Mouse (Mus musculus) heart, embryonic 10.5 days (tissue): ENCODE data around the gene Mx1. TPM values are rescaled to one million over a fixed set of nuclear protein-coding genes. Genes with fewer than 3 reads are reported as not detected.

Source experiments
- DNase-seq: peaks from one replicate; pipeline ENCODE4 v3.0.0-alpha.2; 2017; ENCODE audit warnings: low spot score
- H3K27ac ChIP-seq: fragments of 300-500 bp; sonication (generic); 2 replicates; pipeline ENCODE4 v1.5.1; 2016; ENCODE audit warnings: mild to moderate bottlenecking
- H3K27me3 ChIP-seq: fragments of 300-500 bp; sonication (generic); 2 replicates; pipeline ENCODE4 v1.6.1; 2016; ENCODE audit warnings: mild to moderate bottlenecking; ENCODE audit not compliant: poor library complexity, insufficient read depth, severe bottlenecking
- H3K36me3 ChIP-seq: fragments of 300-500 bp; sonication (generic); 2 replicates; pipeline ENCODE4 v1.6.1; 2016; ENCODE audit warnings: mild to moderate bottlenecking, moderate library complexity
- H3K4me1 ChIP-seq: fragments of 300-500 bp; sonication (generic); 2 replicates; pipeline ENCODE4 v1.6.1; 2016; ENCODE audit warnings: mild to moderate bottlenecking
- H3K4me3 ChIP-seq: fragments of 300-500 bp; sonication (generic); 2 replicates; pipeline ENCODE4 v1.5.1; 2016; ENCODE audit warnings: mild to moderate bottlenecking, moderate library complexity
- H3K9me3 ChIP-seq: fragments of 300-500 bp; sonication (generic); 2 replicates; pipeline ENCODE4 v1.6.1; 2016; ENCODE audit warnings: mild to moderate bottlenecking, moderate library complexity
- WGBS: fragments of 180-500 bp; shearing (Covaris S2); methylation state at CpG from one replicate; pipeline ENCODE4 v1.1.7; 2016; 5-methylcytosine and 5-hydroxymethylcytosine counted together
- polyA plus RNA-seq: library from polyadenylated mRNA; unstranded; fragments of >200 nt; fragmentation: Nextera tagmentation; extraction: Ambion mirVana; gene quantifications from 2 replicates; pipeline ENCODE4 v1.2.1, GENCODE M21; 2016

Mx1 gene
- polyA plus RNA-seq, 1 experiment from 2014 or later, result not detected

DNA sequence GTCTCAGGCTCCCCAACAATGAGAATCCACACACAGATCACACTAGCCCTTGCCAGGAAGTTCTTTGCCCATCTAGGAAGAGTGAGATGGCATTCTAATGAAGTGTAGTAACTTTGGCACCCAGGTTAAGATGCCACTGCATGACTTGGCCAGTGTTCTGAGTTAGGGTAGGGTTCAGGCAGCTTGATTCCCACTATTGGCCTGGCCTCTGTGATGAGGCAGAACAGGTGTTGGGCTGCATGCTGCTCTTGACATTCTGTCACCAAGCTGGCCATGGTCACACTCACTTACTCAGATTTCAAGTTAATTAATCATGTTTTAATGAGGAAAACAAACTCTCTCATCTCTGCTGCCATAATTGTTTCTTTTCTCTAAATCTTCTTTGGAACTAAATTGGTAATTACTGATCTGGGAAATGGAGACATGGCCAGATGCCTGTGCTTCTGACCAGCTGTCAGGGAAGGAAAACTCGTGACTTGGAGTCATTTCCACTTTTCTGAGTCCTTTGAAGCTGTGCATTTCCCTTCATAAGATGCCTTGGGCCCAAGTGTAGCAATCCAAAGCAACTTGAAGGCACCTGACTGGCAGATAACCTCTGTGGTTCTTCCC, 25.2 kb downstream of the Mx1 start:
- no peak for DNase-seq
- Histone ChIP-seq H3K27ac (no peak overlapping the region), H3K36me3 (no peaks in the 10 kb centered on the region), H3K4me3 (no peak overlapping the region), H3K27me3 (no peaks in the 10 kb centered on the region), H3K9me3 (no peaks in the 10 kb centered on the region), H3K4me1 (no peaks in the 10 kb centered on the region)
- 62% methylated on average over 1 of the region's 1 CpGs for WGBS

DNA sequence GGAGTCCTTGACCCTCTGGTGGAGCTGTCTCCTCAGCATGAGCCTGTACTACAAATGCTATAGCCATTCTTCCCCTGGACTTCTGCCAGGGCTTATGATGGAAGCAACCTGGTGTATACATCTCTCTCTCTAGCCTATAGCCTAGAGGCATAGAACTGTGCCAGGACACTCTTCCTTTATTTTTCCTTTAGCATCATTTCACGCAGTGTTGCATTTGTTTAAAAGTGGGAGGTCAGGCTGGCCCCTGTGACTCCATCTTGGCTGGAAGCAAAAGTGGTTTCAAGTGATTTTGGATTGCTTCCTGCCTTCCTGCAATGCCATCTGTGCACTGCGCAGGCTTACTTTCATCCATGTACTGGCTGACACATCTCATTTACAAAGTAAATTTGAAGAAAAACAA, 28.5 kb downstream of the Mx1 start:
- no peak for DNase-seq
- 83% methylated on average over 2 of the region's 2 CpGs for WGBS
- H3K36me3 ChIP-seq, result no peaks in the 10 kb centered on the region
- no peak overlapping the region for H3K4me3 ChIP-seq
- no peaks in the 10 kb centered on the region for H3K9me3 ChIP-seq
- no peaks in the 10 kb centered on the region for H3K4me1 ChIP-seq
- no peak overlapping the region for H3K27ac ChIP-seq
- H3K27me3 ChIP-seq, result no peaks in the 10 kb centered on the region

DNA sequence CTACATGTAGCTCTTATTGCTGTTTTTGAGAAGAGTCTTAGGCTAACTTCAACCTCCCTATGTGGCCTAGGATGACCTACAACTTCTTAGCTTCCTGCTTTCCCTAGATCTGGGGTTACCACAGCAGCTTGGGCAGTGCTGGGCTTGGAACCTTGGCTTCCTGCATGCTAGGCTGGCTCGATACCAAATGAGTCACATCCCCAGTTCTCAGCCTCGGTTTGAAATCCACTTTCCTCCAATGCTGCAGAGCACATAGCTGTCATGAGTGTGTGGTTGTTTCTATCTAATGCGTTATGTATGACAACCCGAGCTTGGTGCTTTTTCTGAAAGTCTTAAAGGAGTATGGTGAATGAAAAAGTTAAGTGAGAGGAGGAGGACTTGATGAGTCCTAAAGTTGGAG, 31.4 kb downstream of the Mx1 start:
- H3K4me1 ChIP-seq, result no peaks in the 10 kb centered on the region
- WGBS, result 68% methylated on average over 4 of the region's 4 CpGs
- no peak for DNase-seq

DNA sequence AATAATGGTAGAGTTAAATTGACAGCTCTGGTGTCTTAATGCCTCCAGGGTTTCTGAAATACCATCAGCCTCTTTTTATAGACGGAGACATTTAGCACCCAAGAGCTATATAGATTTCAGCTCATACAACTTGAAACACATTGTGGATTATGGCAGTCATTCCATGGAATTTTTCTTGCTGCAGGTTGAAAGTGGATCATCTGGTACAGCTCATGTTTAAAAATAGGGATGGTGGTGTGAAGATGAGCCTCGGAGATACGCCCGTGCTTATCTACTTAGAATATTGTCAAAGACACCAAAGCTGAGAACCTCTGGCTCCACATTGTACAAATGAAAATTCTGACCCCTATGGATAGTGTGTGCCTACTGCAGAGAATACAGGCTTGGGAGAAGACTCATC, 32.6 kb downstream of the Mx1 start:
- no peak for DNase-seq
- H3K9me3 ChIP-seq, result no peaks in the 10 kb centered on the region
- H3K27me3 ChIP-seq, result no peaks in the 10 kb centered on the region
- H3K4me3 ChIP-seq, result no peak overlapping the region
- no peak overlapping the region for H3K27ac ChIP-seq
- 86% methylated on average over 4 of the region's 4 CpGs for WGBS
- no peaks in the 10 kb centered on the region for H3K4me1 ChIP-seq
- no peaks in the 10 kb centered on the region for H3K36me3 ChIP-seq

More for the DNA sequence above, 31.4 kb downstream of the Mx1 start:
- H3K27me3 ChIP-seq, result no peaks in the 10 kb centered on the region
- no peaks in the 10 kb centered on the region for H3K36me3 ChIP-seq
- no peak overlapping the region for H3K4me3 ChIP-seq
- no peaks in the 10 kb centered on the region for H3K9me3 ChIP-seq
- H3K27ac ChIP-seq, result no peak overlapping the region

DNA sequence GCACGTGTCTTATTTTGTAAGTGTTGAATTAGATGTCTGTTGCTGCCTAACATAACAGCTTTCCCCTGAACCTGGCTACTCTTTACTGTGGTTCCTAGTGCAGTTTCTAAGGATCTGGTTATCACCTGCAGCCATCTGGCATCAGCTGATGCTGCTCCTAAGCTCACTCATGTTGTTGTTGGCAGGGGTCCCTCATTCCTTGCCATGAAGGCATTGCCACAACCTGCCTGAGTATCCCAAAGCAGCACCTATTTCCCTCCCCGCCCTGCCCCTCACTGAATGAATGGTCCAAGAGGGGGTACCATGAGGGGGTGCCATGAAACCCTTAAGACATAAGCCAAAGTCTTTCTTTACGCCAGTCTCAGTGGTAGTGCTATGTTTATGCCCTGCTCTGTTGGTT, 34.7 kb downstream of the Mx1 start:
- Histone ChIP-seq H3K27ac (no peak overlapping the region), H3K4me3 (no peak overlapping the region), H3K27me3 (no peaks in the 10 kb centered on the region), H3K4me1 (no peaks in the 10 kb centered on the region), H3K9me3 (no peaks in the 10 kb centered on the region), H3K36me3 (no peaks in the 10 kb centered on the region)
- 80% methylated on average over 3 of the region's 3 CpGs for WGBS
- DNase-seq, result no peak

DNA sequence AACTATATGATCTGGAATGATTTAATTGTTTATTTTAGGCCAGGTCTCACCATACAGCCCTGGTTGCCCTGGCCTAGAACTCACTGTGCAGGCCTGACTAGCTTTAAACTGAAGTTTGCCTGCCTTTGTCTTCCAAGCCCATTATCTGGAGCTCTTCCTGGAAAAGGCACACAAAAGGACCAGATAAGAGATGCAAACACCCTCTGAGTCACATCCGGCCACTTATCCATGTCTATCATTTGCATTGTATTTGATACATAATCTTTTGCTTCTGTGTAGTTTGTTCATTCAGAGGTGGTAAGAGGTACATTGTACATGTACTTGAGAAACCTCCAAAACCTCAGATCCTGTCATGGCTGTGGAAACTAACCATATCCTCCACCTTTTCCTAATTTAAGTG, 39.1 kb downstream of the Mx1 start:
- Histone ChIP-seq H3K4me1 (no peaks in the 10 kb centered on the region), H3K4me3 (no peak overlapping the region), H3K27me3 (no peaks in the 10 kb centered on the region), H3K9me3 (no peaks in the 10 kb centered on the region), H3K36me3 (no peaks in the 10 kb centered on the region), H3K27ac (no peak overlapping the region)
- no peak for DNase-seq
- 47% methylated on average over 1 of the region's 1 CpGs for WGBS

DNA sequence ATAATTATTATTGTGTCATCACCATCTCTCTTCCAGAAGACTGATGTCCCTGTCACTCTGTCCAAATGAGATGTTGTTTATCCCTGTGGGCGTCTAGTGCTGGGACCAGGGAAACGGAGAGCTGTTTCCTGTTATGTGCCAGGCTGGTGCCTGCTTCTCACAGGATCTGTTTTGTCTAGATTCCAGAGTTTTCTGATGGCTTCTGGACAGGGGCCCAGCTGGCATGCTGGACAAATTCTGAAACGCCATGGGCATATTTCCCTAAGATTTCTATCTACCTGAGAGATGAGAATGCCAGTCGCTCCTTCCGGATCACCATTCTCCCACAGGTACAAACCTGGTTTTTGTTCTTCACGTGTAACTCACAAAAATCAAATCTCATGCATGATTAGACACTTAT, 41.0 kb downstream of the Mx1 start:
- no peak for DNase-seq
- no peaks in the 10 kb centered on the region for H3K36me3 ChIP-seq
- no peak overlapping the region for H3K4me3 ChIP-seq
- H3K4me1 ChIP-seq, result 0 out of 2 replicates have a peak, but pooled peaks cover 6% of the 10 kb centered on the region
- H3K27ac ChIP-seq, result no peak overlapping the region
- H3K9me3 ChIP-seq, result no peaks in the 10 kb centered on the region
- no peaks in the 10 kb centered on the region for H3K27me3 ChIP-seq
- 76% methylated on average over 6 of the region's 6 CpGs for WGBS

DNA sequence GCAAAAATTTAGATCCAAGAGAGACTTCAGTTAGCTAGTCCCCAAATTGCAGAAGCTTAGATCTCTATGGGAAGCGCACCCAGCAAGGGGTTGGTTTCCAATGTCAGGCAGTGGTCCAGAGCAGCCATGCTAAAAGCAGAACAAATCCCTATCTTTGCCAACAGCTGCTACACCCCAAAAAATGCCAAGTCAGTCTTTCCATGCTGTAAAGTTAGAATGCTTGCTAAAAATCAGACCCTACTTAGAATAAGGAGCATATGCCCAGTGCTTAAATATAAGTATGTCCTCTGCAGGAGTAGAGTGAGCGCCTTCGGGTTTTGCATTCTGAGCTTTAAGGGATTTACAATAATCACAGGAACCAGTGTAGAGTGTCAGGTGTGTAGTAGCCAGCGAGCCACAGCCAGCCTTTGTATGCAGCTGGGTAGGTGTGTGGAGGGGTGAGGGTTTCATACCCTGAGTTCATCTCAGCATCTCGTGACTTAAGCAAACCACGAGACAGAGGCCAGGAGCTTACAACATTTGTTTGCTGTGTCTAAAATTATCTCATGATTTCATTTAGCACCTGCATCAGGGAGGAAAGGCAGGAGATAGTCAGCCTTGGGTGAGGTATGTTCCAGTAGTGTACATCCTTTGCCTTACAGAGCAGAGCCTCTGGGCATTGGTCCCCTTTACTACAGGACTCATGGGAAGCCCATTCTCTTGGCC, 43.8 kb downstream of the Mx1 start:
- Histone ChIP-seq H3K9me3 (no peaks in the 10 kb centered on the region), H3K4me3 (no peak overlapping the region), H3K27me3 (no peaks in the 10 kb centered on the region), H3K27ac (no peak overlapping the region), H3K4me1 (0 out of 2 replicates have a peak, but pooled peaks cover 6% of the 10 kb centered on the region), H3K36me3 (no peaks in the 10 kb centered on the region)
- DNase-seq, result no peak
- 84% methylated on average over 6 of the region's 6 CpGs for WGBS

DNA sequence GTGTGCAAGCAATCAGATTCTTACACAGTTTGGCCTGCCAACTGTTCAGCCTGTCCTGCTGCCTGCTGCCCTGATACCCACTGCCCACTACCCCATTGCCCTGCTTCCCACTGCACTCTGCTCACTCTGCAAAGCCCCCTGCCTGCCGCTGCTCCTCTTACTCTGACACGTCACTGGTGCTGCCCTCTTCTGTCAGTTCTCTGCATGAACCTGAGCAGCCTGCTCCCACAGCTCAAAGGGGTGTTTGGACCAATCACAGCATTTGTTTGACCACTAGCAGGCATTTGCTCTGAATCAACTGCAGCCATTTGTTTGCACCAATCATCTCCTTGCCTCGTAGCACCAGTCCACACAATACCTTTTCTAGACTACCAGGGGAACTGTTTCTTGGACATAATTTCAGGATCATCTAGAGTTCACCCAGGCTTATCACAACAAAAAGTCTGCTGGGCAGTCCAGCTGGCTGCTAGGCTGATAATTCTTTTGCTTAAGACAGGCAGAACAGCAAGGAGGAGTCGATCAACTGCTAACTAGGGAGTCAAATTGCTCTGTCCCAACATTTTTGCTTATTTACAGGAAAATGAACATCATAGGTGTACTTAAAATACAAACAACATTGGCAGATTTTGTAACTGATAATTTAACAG, 44.7 kb downstream of the Mx1 start:
- H3K4me3 ChIP-seq, result no peak overlapping the region
- H3K36me3 ChIP-seq, result no peaks in the 10 kb centered on the region
- H3K27ac ChIP-seq, result no peak overlapping the region
- H3K4me1 ChIP-seq, result 0 out of 2 replicates have a peak, but pooled peaks cover 6% of the 10 kb centered on the region
- no peaks in the 10 kb centered on the region for H3K9me3 ChIP-seq
- 10% methylated on average over 4 of the region's 4 CpGs for WGBS
- DNase-seq, result peak; percentile 86
- H3K27me3 ChIP-seq, result no peaks in the 10 kb centered on the region

DNA sequence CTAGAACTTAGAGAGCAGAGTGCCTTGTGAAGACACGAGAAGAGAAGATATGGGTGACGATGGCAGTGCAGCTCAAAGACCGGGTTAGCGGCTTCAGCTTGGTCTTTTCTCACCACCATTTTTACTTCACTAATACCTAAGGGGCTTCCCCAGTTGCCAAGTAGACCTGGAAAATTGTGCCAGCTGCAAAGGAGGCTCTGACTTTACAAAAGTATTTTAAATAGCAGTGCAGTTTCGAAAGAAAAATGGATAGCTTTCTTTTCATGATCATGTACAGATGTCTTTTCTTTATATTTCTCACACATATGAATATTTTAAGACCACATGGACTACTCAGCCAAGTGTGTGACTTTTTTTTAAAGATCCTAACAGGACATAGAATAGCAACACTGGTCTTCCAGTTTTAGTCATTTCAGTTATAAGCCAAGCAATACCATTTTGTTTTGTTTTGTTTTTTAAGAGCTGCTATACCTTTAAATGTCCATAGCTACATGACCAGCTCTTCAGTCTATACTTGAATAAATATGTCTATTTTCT, 57.2 kb downstream of the Mx1 start:
- H3K36me3 ChIP-seq, result no peaks in the 10 kb centered on the region
- DNase-seq, result no peak
- WGBS, result 88% methylated on average over 5 of the region's 5 CpGs
- no peak overlapping the region for H3K27ac ChIP-seq
- H3K27me3 ChIP-seq, result no peaks in the 10 kb centered on the region; the same call in 1 of the 2 replicates
- no peaks in the 10 kb centered on the region for H3K9me3 ChIP-seq
- H3K4me1 ChIP-seq, result no peaks in the 10 kb centered on the region
- no peak overlapping the region for H3K4me3 ChIP-seq

DNA sequence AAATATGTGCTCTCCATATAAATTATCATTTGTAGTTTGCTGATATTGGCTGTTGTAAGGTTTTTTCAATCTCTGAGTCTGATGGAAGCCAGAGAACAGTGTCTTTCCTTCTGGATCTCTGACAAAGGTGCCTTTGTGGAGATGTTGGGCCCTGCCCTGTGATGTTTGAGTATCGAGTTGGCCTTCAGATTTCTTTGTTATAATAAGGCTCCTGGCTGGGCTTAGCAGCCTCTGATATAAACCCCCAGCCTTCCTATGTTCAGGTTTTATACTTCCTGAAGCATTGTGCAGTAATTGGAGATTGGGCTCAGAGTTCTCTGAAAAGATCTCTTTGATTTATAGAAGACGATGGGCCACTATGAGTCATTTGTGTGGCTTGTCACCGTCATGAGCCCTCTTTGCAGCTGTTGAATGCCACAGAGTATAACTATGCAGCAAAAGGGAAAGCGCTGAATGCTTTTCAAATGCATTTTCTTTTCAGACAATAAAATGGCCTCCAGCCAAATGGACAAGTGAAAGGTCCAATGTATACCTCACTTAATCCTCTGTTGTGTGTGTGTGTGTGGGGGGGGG, 60.4 kb downstream of the Mx1 start:
- 63% methylated on average over 4 of the region's 4 CpGs for WGBS

DNA sequence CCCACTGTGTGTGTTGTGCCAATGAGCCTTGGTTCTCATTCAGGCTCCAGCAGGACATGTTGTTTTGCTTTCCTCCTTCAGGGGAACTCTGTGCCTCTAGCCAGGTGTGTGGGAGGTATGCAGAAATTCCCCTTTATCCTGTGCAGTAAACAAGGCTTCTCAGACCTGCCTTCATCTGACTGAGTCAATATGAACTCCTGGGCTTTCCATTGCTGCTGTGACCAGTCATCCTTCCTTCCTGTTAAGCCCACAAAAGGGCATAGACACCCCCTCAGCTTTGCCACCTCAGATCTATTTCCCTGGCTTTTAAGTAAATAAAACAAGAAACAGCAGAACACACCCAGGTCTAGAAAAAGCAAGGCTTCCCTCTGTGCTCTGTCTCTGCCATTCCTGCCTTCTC, 61.0 kb downstream of the Mx1 start:
- no peaks in the 10 kb centered on the region; the same call in 1 of the 2 replicates for H3K27me3 ChIP-seq
- no peak overlapping the region for H3K4me3 ChIP-seq
- no peaks in the 10 kb centered on the region for H3K36me3 ChIP-seq
- no peaks in the 10 kb centered on the region for H3K9me3 ChIP-seq
- no peak overlapping the region for H3K27ac ChIP-seq
- no peaks in the 10 kb centered on the region for H3K4me1 ChIP-seq
- no peak for DNase-seq

More for the DNA sequence above, 60.4 kb downstream of the Mx1 start:
- Histone ChIP-seq H3K4me1 (no peaks in the 10 kb centered on the region), H3K27me3 (no peaks in the 10 kb centered on the region; the same call in 1 of the 2 replicates), H3K4me3 (no peak overlapping the region), H3K9me3 (no peaks in the 10 kb centered on the region), H3K27ac (no peak overlapping the region), H3K36me3 (no peaks in the 10 kb centered on the region)
- DNase-seq, result no peak

DNA sequence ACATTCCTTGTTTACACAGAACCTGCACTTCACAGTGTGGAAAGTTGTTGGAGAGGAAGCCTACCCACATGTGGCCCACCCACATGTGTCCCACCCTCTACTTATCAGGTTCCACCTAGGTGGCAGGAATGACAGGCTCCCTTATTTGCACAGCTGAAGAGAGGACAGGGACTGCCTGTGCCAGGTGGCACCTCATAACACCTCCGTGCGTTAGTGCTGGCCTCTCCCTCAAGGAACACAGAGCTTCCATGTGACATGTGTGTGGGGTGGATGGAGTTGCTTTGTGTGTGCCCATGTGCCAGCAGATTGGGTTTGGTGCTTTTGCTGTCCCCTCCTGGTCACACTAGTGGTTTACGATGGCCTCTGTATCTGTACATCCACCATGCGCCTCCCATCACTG, 62.7 kb downstream of the Mx1 start:
- Histone ChIP-seq H3K27me3 (no peaks in the 10 kb centered on the region; the same call in 1 of the 2 replicates), H3K36me3 (no peaks in the 10 kb centered on the region), H3K9me3 (no peaks in the 10 kb centered on the region), H3K27ac (no peak overlapping the region), H3K4me3 (no peak overlapping the region), H3K4me1 (no peaks in the 10 kb centered on the region)
- WGBS, result 84% methylated on average over 4 of the region's 4 CpGs
- DNase-seq, result no peak
